Comparison of ENCODE assay signal across 22 mouse cellular contexts in genomic region chr5:100199092-100199853, GRCm38 (mm10). TPM values are rescaled to one million over a fixed set of nuclear protein-coding genes. Genes with fewer than 3 reads are reported as not detected.
DNase-seq lines count a peak whose midpoint lies in the region; ATAC-seq and TF ChIP-seq lines count a peak whose summit lies in the region.
"Had no signal": no experiment of that assay in that cellular context is flagged by ENCODE, and none has a peak within 500 bp of the region (broad histone marks: within the 10 kb centered on the region; RNA-seq: fewer than 3 reads in every experiment).

No protein-coding gene starts in this region.

- H3K27me3 ChIP-seq in intestine, embryonic 15.5 days (replicated peaks), result no peaks in the 10 kb centered on the region
- no peaks in the 10 kb centered on the region for H3K27me3 ChIP-seq in intestine, embryonic 16.5 days (replicated peaks; ENCODE audit: control insufficient read depth, insufficient read depth, low read length)
- H3K27me3 ChIP-seq in forebrain, embryonic 16.5 days (replicated peaks; ENCODE audit: control insufficient read depth, insufficient read depth, low read length), result no peaks in the 10 kb centered on the region
- no peaks in the 10 kb centered on the region for H3K27me3 ChIP-seq in liver, embryonic 14.5 days (ENCODE audit: control insufficient read depth, insufficient read depth, low read length)
- H3K27me3 ChIP-seq in heart, embryonic 12.5 days (replicated peaks), result no peaks in the 10 kb centered on the region
- H3K27me3 ChIP-seq: CH12.LX; limb, embryonic 12.5 days had no signal

- H3K4me1 ChIP-seq in intestine, embryonic 15.5 days (replicated peaks), result peaks cover 11% of the 10 kb centered on the region; the same call in 1 of the 2 replicates
- peaks cover 10% of the 10 kb centered on the region; the same call in 1 of the 2 replicates for H3K4me1 ChIP-seq in intestine, embryonic 16.5 days (ENCODE audit: control insufficient read depth, insufficient read depth, low read length)
- peaks cover 48% of the 10 kb centered on the region for H3K4me1 ChIP-seq in forebrain, embryonic 16.5 days (replicated peaks; ENCODE audit: control insufficient read depth, insufficient read depth, low read length)
- H3K4me1 ChIP-seq in liver, embryonic 14.5 days (replicated peaks; ENCODE audit: control insufficient read depth in 2 of 2, insufficient read depth in 2 of 2, low read length in 1 of 2), result peaks cover 0 to 3% of the 10 kb centered on the region in 2 experiments; a peak in 1 of 4 replicates
- H3K4me1 ChIP-seq in heart, embryonic 12.5 days (replicated peaks), result peaks cover 17% of the 10 kb centered on the region

- H3K9ac ChIP-seq in intestine, embryonic 15.5 days, result no peak overlapping the region
- no peak overlapping the region for H3K9ac ChIP-seq in intestine, embryonic 16.5 days (ENCODE audit: low read depth, low read length)
- no peak overlapping the region for H3K9ac ChIP-seq in forebrain, embryonic 16.5 days (replicated peaks; ENCODE audit: low read depth, low read length)
- no peak overlapping the region for H3K9ac ChIP-seq in liver, embryonic 14.5 days (replicated peaks)
- no peak overlapping the region for H3K9ac ChIP-seq in heart, embryonic 12.5 days
- H3K9ac ChIP-seq: hindbrain, embryonic 14.5 days; limb, embryonic 12.5 days had no signal

- no peaks in the 10 kb centered on the region for H3K9me3 ChIP-seq in intestine, embryonic 15.5 days
- H3K9me3 ChIP-seq in intestine, embryonic 16.5 days (ENCODE audit: control insufficient read depth, low read length), result no peaks in the 10 kb centered on the region
- no peaks in the 10 kb centered on the region for H3K9me3 ChIP-seq in forebrain, embryonic 16.5 days (ENCODE audit: control insufficient read depth, low read length)
- no peaks in the 10 kb centered on the region for H3K9me3 ChIP-seq in liver, embryonic 14.5 days (ENCODE audit: control insufficient read depth, low read length)
- no peaks in the 10 kb centered on the region for H3K9me3 ChIP-seq in heart, embryonic 12.5 days (replicated peaks)
- H3K9me3 ChIP-seq: heart, embryonic 10.5 days; limb, embryonic 12.5 days had no signal

- ATAC-seq in intestine, embryonic 15.5 days, result peak; percentile 63; the same call in 1 of the 2 replicates
- ATAC-seq in intestine, embryonic 16.5 days, result no peak
- ATAC-seq in forebrain, embryonic 16.5 days, result 0 out of 2 replicates have a peak, but pooled peaks have one; percentile 21
- peak; percentile 76 for ATAC-seq in liver, embryonic 14.5 days (ENCODE audit: insufficient read depth)
- no peak for ATAC-seq in heart, embryonic 12.5 days (ENCODE audit: insufficient number of reproducible peaks, low FRiP score)
- ATAC-seq: lung, postnatal 0 days had no signal

- no peak for TF ChIP-seq POLR2A in brain, embryonic 14.5 days (IDR thresholded peaks at IDR 0.05; ENCODE audit: borderline replicate concordance, extremely low read depth, insufficient read depth, insufficient read length, poor library complexity, severe bottlenecking)

- 66% methylated on average over 7 of the region's 7 CpGs for WGBS in intestine, embryonic 15.5 days
- WGBS in intestine, embryonic 16.5 days, result 68% methylated on average over 7 of the region's 7 CpGs
- WGBS in forebrain, embryonic 16.5 days, result 31% methylated on average over 7 of the region's 7 CpGs
- WGBS in liver, embryonic 14.5 days (ENCODE audit: insufficient replicate concordance), result 52% methylated on average over 7 of the region's 7 CpGs
- 81% methylated on average over 7 of the region's 7 CpGs for WGBS in heart, embryonic 12.5 days

- TF ChIP-seq EP300 in liver, embryonic 14.5 days (IDR thresholded peaks at IDR 0.05; ENCODE audit: low read depth), result no peak

- intact Hi-C loops in left cerebral cortex, postnatal 4 days (cut with DNase I), result no loop called here

- DNase-seq in brain, embryonic 14.5 days (ENCODE audit: low read depth), result peak; percentile 72
- DNase-seq in liver, embryonic 14.5 days (ENCODE audit: low read depth in 3 of 3, low spot score in 3 of 3), result peak in 2 of 3 experiments; percentile 19 to 23
- DNase-seq in embryo, embryonic 9.5 days (ENCODE audit: extremely low spot score), result no peak
- no peak for DNase-seq in left cerebral cortex, postnatal 4 days
- DNase-seq: adrenal gland, postnatal 25 days; cerebellum, adult 9-11 months; gastrocnemius, postnatal 25 days; heart, postnatal 14 days; kidney, adult 11 months; thymus, postnatal 25 days had no signal

- no peak overlapping the region for H3K27ac ChIP-seq in intestine, embryonic 15.5 days
- no peak overlapping the region for H3K27ac ChIP-seq in intestine, embryonic 16.5 days (ENCODE audit: low read length)
- H3K27ac ChIP-seq in forebrain, embryonic 16.5 days (ENCODE audit: low read length), result no peak overlapping the region
- no peak overlapping the region for H3K27ac ChIP-seq in liver, embryonic 14.5 days
- no peak overlapping the region for H3K27ac ChIP-seq in heart, embryonic 12.5 days (ENCODE audit: poor library complexity, severe bottlenecking)
- H3K27ac ChIP-seq: heart, embryonic 10.5 days; hindbrain, embryonic 14.5 days; kidney, postnatal 0 days; limb, embryonic 12.5 days; stomach, postnatal 0 days had no signal

- H3K4me3 ChIP-seq in intestine, embryonic 15.5 days (replicated peaks), result no peak overlapping the region
- H3K4me3 ChIP-seq in intestine, embryonic 16.5 days (ENCODE audit: low read length), result no peak overlapping the region
- no peak overlapping the region for H3K4me3 ChIP-seq in forebrain, embryonic 16.5 days (replicated peaks; ENCODE audit: low read length)
- H3K4me3 ChIP-seq in liver, embryonic 14.5 days (ENCODE audit: insufficient read depth in 1 of 2, low read depth in 2 of 2, low read length in 2 of 2), result no peak overlapping the region
- no peak overlapping the region for H3K4me3 ChIP-seq in heart, embryonic 12.5 days
- H3K4me3 ChIP-seq: heart, embryonic 10.5 days; limb, embryonic 12.5 days had no signal

- no peak overlapping the region for H3K4me2 ChIP-seq in intestine, embryonic 15.5 days (replicated peaks)
- H3K4me2 ChIP-seq in intestine, embryonic 16.5 days (ENCODE audit: low read depth, low read length), result no peak overlapping the region
- no peak overlapping the region for H3K4me2 ChIP-seq in forebrain, embryonic 16.5 days (ENCODE audit: low read length)
- H3K4me2 ChIP-seq in liver, embryonic 14.5 days (ENCODE audit: low read depth), result no peak overlapping the region
- no peak overlapping the region for H3K4me2 ChIP-seq in heart, embryonic 12.5 days
- H3K4me2 ChIP-seq: hindbrain, embryonic 14.5 days; limb, embryonic 12.5 days had no signal

- H3K36me3 ChIP-seq in intestine, embryonic 15.5 days, result no peaks in the 10 kb centered on the region
- no peaks in the 10 kb centered on the region for H3K36me3 ChIP-seq in intestine, embryonic 16.5 days (ENCODE audit: control insufficient read depth, insufficient read depth, low read length)
- H3K36me3 ChIP-seq in forebrain, embryonic 16.5 days (ENCODE audit: control insufficient read depth, insufficient read depth), result no peaks in the 10 kb centered on the region
- no peaks in the 10 kb centered on the region for H3K36me3 ChIP-seq in liver, embryonic 14.5 days (replicated peaks; ENCODE audit: control insufficient read depth, insufficient read depth, low read depth)
- H3K36me3 ChIP-seq in heart, embryonic 12.5 days, result no peaks in the 10 kb centered on the region
- H3K36me3 ChIP-seq: heart, embryonic 10.5 days; limb, embryonic 12.5 days had no signal

- TF ChIP-seq CTCF in brain, embryonic 14.5 days (IDR thresholded peaks at IDR 0.05; ENCODE audit: borderline replicate concordance, extremely low read depth, insufficient read depth, insufficient read length), result no peak
- no peak for TF ChIP-seq CTCF in liver, embryonic 14.5 days (IDR thresholded peaks at IDR 0.05; ENCODE audit: low read depth)

RNA-seq across cellular contexts. Expression of gene Tmem150c, which starts 39.7 kb away (rescaled TPM):
- polyA plus RNA-seq in intestine, embryonic 15.5 days (2015; fragmentation: Nextera tagmentation; extraction: Ambion mirVana), result 2.3 and 2.5 TPM in 2 replicates
- polyA plus RNA-seq in intestine, embryonic 16.5 days (2015; fragmentation: Nextera tagmentation; extraction: Ambion mirVana), result 1.5 and 1.7 TPM in 2 replicates
- polyA plus RNA-seq in brain, embryonic 14.5 days (2012; rRNA removed), result 14.3 and 23.2 TPM in 2 replicates
- polyA plus RNA-seq in forebrain, embryonic 16.5 days (2015; fragmentation: Nextera tagmentation; extraction: Ambion mirVana), result 31.9 and 33.2 TPM in 2 replicates
- 0.37 and 0.55 TPM in 2 replicates for polyA plus RNA-seq in liver, embryonic 14.5 days (2012; rRNA removed)
- polyA plus RNA-seq in liver, embryonic 14.5 days (2014; fragmentation: Nextera tagmentation; extraction: Ambion mirVana), result 0.21 and 0.24 TPM in 2 replicates
- 100 to 1,000 TPM; 101 to 108 TPM for total RNA-seq in left cerebral cortex, postnatal 4 days (2021)
- polyA plus RNA-seq in heart, embryonic 12.5 days (2016; fragmentation: Nextera tagmentation; extraction: Ambion mirVana), result 1.1 and 1.9 TPM in 2 replicates
- total RNA-seq: CH12.LX; megakaryocyte, adult 5-6 weeks had no signal

Comparison
In these comparisons a context has a peak if more than half of its experiments do, and no peak if none do; other contexts are left out.
1. ATAC-seq: peak in intestine, embryonic 15.5 days (single experiment), forebrain, embryonic 16.5 days (single experiment) and liver, embryonic 14.5 days (single experiment); none in intestine, embryonic 16.5 days (single experiment) and heart, embryonic 12.5 days (single experiment).
2. DNase-seq: peak in brain, embryonic 14.5 days (single experiment) and liver, embryonic 14.5 days (2 of 3); none in embryo, embryonic 9.5 days (single experiment) and left cerebral cortex, postnatal 4 days (single experiment).